Mouse (Mus musculus): Measurements from ENCODE around the gene Ivns1abp. TPM values are rescaled to one million over a fixed set of nuclear protein-coding genes. Genes with fewer than 3 reads are reported as not detected.

The Ivns1abp gene
- total and polyA plus RNA-seq, 3 experiments: 77.6 to 216 (median 197) TPM

DNA sequence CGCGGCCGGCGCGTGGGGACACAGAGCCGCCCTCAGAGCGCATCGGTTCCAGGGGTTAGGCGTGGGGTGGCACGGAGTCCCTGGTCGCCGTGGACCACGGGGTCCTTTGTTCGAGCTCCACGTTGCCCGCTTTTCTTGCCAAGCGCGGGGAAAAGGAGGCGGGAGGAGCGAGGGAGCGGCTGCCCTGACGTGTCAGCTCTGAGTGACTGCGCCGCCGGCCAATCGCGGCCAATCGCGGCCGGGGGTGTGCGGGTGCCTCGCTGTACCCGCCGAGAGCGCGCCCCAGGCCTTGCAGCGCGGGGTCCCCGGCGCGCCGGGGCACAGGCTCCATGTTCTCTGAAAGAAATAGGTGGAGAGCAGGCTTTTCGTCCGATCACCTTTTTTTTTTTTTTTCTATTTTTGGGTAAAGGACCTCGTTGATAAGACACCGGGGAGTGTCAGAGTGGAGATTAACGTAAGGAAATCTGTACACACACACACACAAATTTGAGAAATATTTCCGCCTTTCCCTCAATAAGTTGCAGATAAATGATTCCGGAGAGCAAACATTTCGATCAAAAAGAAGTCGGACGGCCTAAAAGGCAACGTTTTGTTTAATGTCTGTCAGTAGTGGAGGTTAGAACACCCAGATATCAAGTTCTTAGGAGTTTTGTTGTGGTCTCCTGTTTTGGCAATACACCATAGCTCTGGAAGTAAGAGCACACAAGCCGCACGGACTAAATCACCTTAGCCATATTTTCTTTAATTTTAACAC is 1.0 kb downstream of the Ivns1abp start:
- peak; percentile 82 for DNase-seq (ENCODE audit: extremely low read depth)
- Histone ChIP-seq H3K36me3 (replicated peaks in 1 of 2; ENCODE audit: control insufficient read depth in 1 of 2, insufficient read depth in 1 of 2, low read length in 1 of 2) (peaks cover 1 to 11% of the 10 kb centered on the region in 2 experiments), H3K79me2 (replicated peaks; ENCODE audit: control insufficient read depth, extremely low read depth, insufficient read depth, poor library complexity, severe bottlenecking) (peaks cover 52% of the 10 kb centered on the region), H3K4me1 (ENCODE audit: control insufficient read depth in 1 of 2, insufficient read depth in 2 of 2) (peaks cover 0 to 36% of the 10 kb centered on the region in 2 experiments; a peak in 2 of 4 replicates), H3K27ac (ENCODE audit: insufficient read depth, low read depth) (peak overlapping the region; percentile 63), H3K4me3 (replicated peaks in 1 of 3; ENCODE audit: low read depth in 2 of 3, low read length in 2 of 3, poor library complexity in 1 of 3) (peak overlapping the region; percentile 60 to 95 (median 84)), H3K9ac (ENCODE audit: insufficient read depth, low read depth) (peak overlapping the region; percentile 85), H3K9me3 (replicated peaks; ENCODE audit: low read length) (no peaks in the 10 kb centered on the region), H3K27me3 (replicated peaks) (no peaks in the 10 kb centered on the region), H3K4me2 (ENCODE audit: insufficient read depth, low read depth, poor library complexity, severe bottlenecking) (peak overlapping the region; percentile 34; the same call in 1 of the 2 replicates)
- dilution Hi-C loops (cut with MboI; ENCODE audit: extremely low pct_ligation_motif_present, extremely low pct_unique_long_range_greater_than_20kb, low sequenced_read_pairs) (no loop called here), in situ Hi-C loops (cut with MboI; ENCODE audit: low pct_ligation_motif_present, low pct_unique_long_range_greater_than_20kb, low sequenced_read_pairs) (loop anchor here (10.0 kb wide), 1 partner anchor 260 kb away; no protein-coding TSS in a partner anchor)
- TF ChIP-seq MEF2A (IDR thresholded peaks at IDR 0.05; ENCODE audit: borderline replicate concordance, low read depth, low read length) (0 out of 2 replicates have a peak, but pooled peaks have one; percentile 24), TBP (conservative IDR thresholded peaks at IDR 0.05; ENCODE audit: low read depth, low read length) (no peak), PAX5 (IDR thresholded peaks at IDR 0.05; ENCODE audit: low read length) (no peak), NRF1 (IDR thresholded peaks at IDR 0.05; ENCODE audit: low read depth, low read length) (peak; percentile 32; the same call in 1 of the 2 replicates), JUND (conservative IDR thresholded peaks at IDR 0.05; ENCODE audit: low read depth, low read length) (no peak), ZKSCAN1 (IDR thresholded peaks at IDR 0.05; ENCODE audit: borderline replicate concordance, low read depth, low read length) (no peak), ETS1 (conservative IDR thresholded peaks at IDR 0.05; ENCODE audit: low read depth, low read length) (no peak), MAX (IDR thresholded peaks at IDR 0.05; ENCODE audit: low read length) (peak; percentile 48), POLR2A (IDR thresholded peaks at IDR 0.05; ENCODE audit: low read depth, low read length) (peak; percentile 65), JUN (IDR thresholded peaks at IDR 0.05; ENCODE audit: insufficient read depth, low read depth, low read length) (no peak), CHD2 (IDR thresholded peaks at IDR 0.05; ENCODE audit: low read length) (peak; percentile 74), USF1 (IDR thresholded peaks at IDR 0.05; ENCODE audit: low read depth, low read length) (no peak), ELF1 (IDR thresholded peaks at IDR 0.05; ENCODE audit: low read depth, low read length) (no peak), SIN3A (IDR thresholded peaks at IDR 0.05; ENCODE audit: low read length) (peak; percentile 37; the same call in 1 of the 2 replicates), SMC3 (IDR thresholded peaks at IDR 0.05; ENCODE audit: low read depth, low read length) (no peak), RAD21 (IDR thresholded peaks at IDR 0.05; ENCODE audit: low read depth, low read length) (no peak), E2F4 (IDR thresholded peaks at IDR 0.05; ENCODE audit: insufficient replicate concordance, low read depth, low read length) (no peak), UBTF (IDR thresholded peaks at IDR 0.05; ENCODE audit: low read depth, low read length) (peak; percentile 74), BHLHE40 (IDR thresholded peaks at IDR 0.05; ENCODE audit: low read depth, low read length) (0 out of 2 replicates have a peak, but pooled peaks have one; percentile 7), MAZ (IDR thresholded peaks at IDR 0.05; ENCODE audit: low read depth, low read length) (no peak; the same call in 1 of the 2 replicates), ZMIZ1 (IDR thresholded peaks at IDR 0.05; ENCODE audit: low read depth, low read length) (0 out of 2 replicates have a peak, but pooled peaks have one; percentile 42), KAT2A (IDR thresholded peaks at IDR 0.05; ENCODE audit: insufficient replicate concordance, low read length) (0 out of 2 replicates have a peak, but pooled peaks have one; percentile 38), HCFC1 (IDR thresholded peaks at IDR 0.05; ENCODE audit: low read depth, low read length) (peak; percentile 44; the same call in 1 of the 2 replicates), IRF4 (IDR thresholded peaks at IDR 0.05; ENCODE audit: low read depth, low read length) (no peak; the same call in 1 of the 2 replicates), ZC3H11A (IDR thresholded peaks at IDR 0.05; ENCODE audit: low read depth, low read length) (no peak), MYC (IDR thresholded peaks at IDR 0.05; ENCODE audit: low read depth, low read length) (peak; percentile 51), MAFK (IDR thresholded peaks at IDR 0.05; ENCODE audit: insufficient replicate concordance, low read length) (no peak), NELFE (IDR thresholded peaks at IDR 0.05; ENCODE audit: low read depth, low read length) (0 out of 2 replicates have a peak, but pooled peaks have one; percentile 48), ZNF384 (IDR thresholded peaks at IDR 0.05; ENCODE audit: low read depth, low read length) (0 out of 2 replicates have a peak, but pooled peaks have one; percentile 5), TCF12 (IDR thresholded peaks at IDR 0.05; ENCODE audit: low read depth, low read length) (no peak; the same call in 1 of the 2 replicates), GABPA (IDR thresholded peaks at IDR 0.05; ENCODE audit: insufficient replicate concordance, low read depth, low read length) (no peak), MXI1 (IDR thresholded peaks at IDR 0.05; ENCODE audit: low read depth, low read length) (peak; percentile 88), EP300 (IDR thresholded peaks at IDR 0.05; ENCODE audit: low read length) (no peak)
